Comparison of ENCODE assay signal across 24 mouse cellular contexts in genomic region chr6:126140416-126140815, GRCm38 (mm10). TPM values are rescaled to one million over a fixed set of nuclear protein-coding genes. Genes with fewer than 3 reads are reported as not detected.
DNase-seq lines count a peak whose midpoint lies in the region; ATAC-seq lines count a peak whose summit lies in the region.
"Had no signal": no experiment of that assay in that cellular context is flagged by ENCODE, and none has a peak within 500 bp of the region (broad histone marks: within the 10 kb centered on the region; RNA-seq: fewer than 3 reads in every experiment).

No protein-coding gene starts in this region.

- no peak overlapping the region for H3K4me2 ChIP-seq in kidney, embryonic 14.5 days (replicated peaks; ENCODE audit: low read depth, low read length)
- no peak overlapping the region for H3K4me2 ChIP-seq in heart, embryonic 12.5 days
- H3K4me2 ChIP-seq in heart, embryonic 16.5 days (ENCODE audit: low read depth, low read length), result no peak overlapping the region
- H3K4me2 ChIP-seq in hindbrain, embryonic 16.5 days (ENCODE audit: low read length), result no peak overlapping the region
- H3K4me2 ChIP-seq: embryonic facial prominence, embryonic 13.5 days; hindbrain, embryonic 12.5 days; midbrain, embryonic 15.5 days had no signal

- H3K4me1 ChIP-seq in kidney, embryonic 14.5 days (ENCODE audit: control insufficient read depth, insufficient read depth, low read length), result peaks cover 25% of the 10 kb centered on the region
- H3K4me1 ChIP-seq in heart, embryonic 12.5 days (replicated peaks), result peaks cover 45% of the 10 kb centered on the region
- peaks cover 39% of the 10 kb centered on the region for H3K4me1 ChIP-seq in heart, embryonic 16.5 days (ENCODE audit: control insufficient read depth, insufficient read depth, low read length)
- no peaks in the 10 kb centered on the region for H3K4me1 ChIP-seq in hindbrain, embryonic 16.5 days (ENCODE audit: control insufficient read depth, insufficient read depth, low read depth, low read length)
- H3K4me1 ChIP-seq: megakaryocyte, embryonic 14.5 days; midbrain, embryonic 15.5 days had no signal

- no peaks in the 10 kb centered on the region for H3K9me3 ChIP-seq in kidney, embryonic 14.5 days (ENCODE audit: control insufficient read depth, low read length)
- no peaks in the 10 kb centered on the region for H3K9me3 ChIP-seq in heart, embryonic 12.5 days (replicated peaks)
- H3K9me3 ChIP-seq in heart, embryonic 16.5 days (replicated peaks; ENCODE audit: control insufficient read depth, low read length), result no peaks in the 10 kb centered on the region
- no peaks in the 10 kb centered on the region for H3K9me3 ChIP-seq in hindbrain, embryonic 16.5 days (ENCODE audit: control insufficient read depth, low read length)
- H3K9me3 ChIP-seq: embryonic facial prominence, embryonic 13.5 days; hindbrain, embryonic 12.5 days; megakaryocyte, embryonic 14.5 days; midbrain, embryonic 15.5 days had no signal

- peak; percentile 34 for DNase-seq in kidney, adult 11 months
- DNase-seq in kidney, postnatal 36 days, result peak; percentile 55 to 62
- no peak for DNase-seq in right cerebral cortex, postnatal 10 days (ENCODE audit: low spot score in 2 of 2)
- DNase-seq: adrenal gland, adult 8-10 months; cerebellum, adult 9-11 months; gastrocnemius, postnatal 10 days; liver; lung, adult 18-20 months; lung, postnatal 14 days; retina, postnatal 1 day; right cerebral cortex, postnatal 4 days; thymus, postnatal 14 days had no signal

- no peak for ATAC-seq in kidney, embryonic 14.5 days (ENCODE audit: low FRiP score, low TSS enrichment)
- ATAC-seq in heart, embryonic 12.5 days (ENCODE audit: insufficient number of reproducible peaks, low FRiP score), result no peak
- no peak for ATAC-seq in heart, embryonic 16.5 days (replicated peaks; ENCODE audit: extremely low read depth, insufficient read depth, low FRiP score)
- no peak for ATAC-seq in hindbrain, embryonic 16.5 days
- ATAC-seq: forebrain, embryonic 14.5 days; inflammation-experienced regulatory T-cells, adult 6 months; midbrain, embryonic 15.5 days had no signal

- H3K27ac ChIP-seq in kidney, embryonic 14.5 days (ENCODE audit: low read depth, low read length), result no peak overlapping the region
- peak overlapping the region; percentile 19; the same call in 1 of the 2 replicates for H3K27ac ChIP-seq in heart, embryonic 12.5 days (ENCODE audit: poor library complexity, severe bottlenecking)
- H3K27ac ChIP-seq in heart, embryonic 16.5 days (ENCODE audit: low read length), result peak overlapping the region; percentile 51
- H3K27ac ChIP-seq in hindbrain, embryonic 16.5 days (ENCODE audit: low read depth, low read length), result no peak overlapping the region
- H3K27ac ChIP-seq: embryonic facial prominence, embryonic 13.5 days; hindbrain, embryonic 12.5 days; layer of hippocampus, adult 2 months; midbrain, embryonic 15.5 days had no signal

- 36% methylated on average over 2 of the region's 2 CpGs for WGBS in kidney, embryonic 14.5 days
- WGBS in heart, embryonic 12.5 days, result 20% methylated on average over 2 of the region's 2 CpGs
- WGBS in heart, embryonic 16.5 days, result 30% methylated on average over 2 of the region's 2 CpGs
- WGBS in hindbrain, embryonic 16.5 days, result 76% methylated on average over 2 of the region's 2 CpGs

- no peak overlapping the region for H3K9ac ChIP-seq in kidney, embryonic 14.5 days (ENCODE audit: low read depth, low read length)
- H3K9ac ChIP-seq in heart, embryonic 12.5 days, result no peak overlapping the region
- H3K9ac ChIP-seq in heart, embryonic 16.5 days (ENCODE audit: low read length), result no peak overlapping the region
- H3K9ac ChIP-seq in hindbrain, embryonic 16.5 days (ENCODE audit: low read depth, low read length), result no peak overlapping the region
- H3K9ac ChIP-seq: embryonic facial prominence, embryonic 13.5 days; hindbrain, embryonic 12.5 days; midbrain, embryonic 15.5 days had no signal

- H3K4me3 ChIP-seq in kidney, embryonic 14.5 days (ENCODE audit: low read length), result no peak overlapping the region
- H3K4me3 ChIP-seq in heart, embryonic 12.5 days, result no peak overlapping the region
- H3K4me3 ChIP-seq in heart, embryonic 16.5 days (ENCODE audit: low read length), result no peak overlapping the region
- no peak overlapping the region for H3K4me3 ChIP-seq in hindbrain, embryonic 16.5 days (ENCODE audit: low read length)
- H3K4me3 ChIP-seq: embryonic facial prominence, embryonic 13.5 days; hindbrain, embryonic 12.5 days; layer of hippocampus, adult 2 months; megakaryocyte, embryonic 14.5 days; midbrain, embryonic 15.5 days had no signal

- H3K36me3 ChIP-seq in kidney, embryonic 14.5 days (ENCODE audit: control insufficient read depth, insufficient read depth, low read length), result peaks cover 3% of the 10 kb centered on the region; the same call in 1 of the 2 replicates
- H3K36me3 ChIP-seq in heart, embryonic 12.5 days, result no peaks in the 10 kb centered on the region
- no peaks in the 10 kb centered on the region for H3K36me3 ChIP-seq in heart, embryonic 16.5 days (ENCODE audit: control insufficient read depth, insufficient read depth)
- H3K36me3 ChIP-seq in hindbrain, embryonic 16.5 days (ENCODE audit: control insufficient read depth, insufficient read depth, low read length), result no peaks in the 10 kb centered on the region
- H3K36me3 ChIP-seq: hindbrain, embryonic 12.5 days; midbrain, embryonic 15.5 days had no signal

- no peaks in the 10 kb centered on the region for H3K27me3 ChIP-seq in kidney, embryonic 14.5 days (ENCODE audit: control insufficient read depth, insufficient read depth, low read length)
- H3K27me3 ChIP-seq in heart, embryonic 12.5 days (replicated peaks), result no peaks in the 10 kb centered on the region
- no peaks in the 10 kb centered on the region for H3K27me3 ChIP-seq in heart, embryonic 16.5 days (ENCODE audit: control insufficient read depth, insufficient read depth, low read length)
- H3K27me3 ChIP-seq in hindbrain, embryonic 16.5 days (replicated peaks; ENCODE audit: control insufficient read depth, insufficient read depth, low read length), result no peaks in the 10 kb centered on the region
- H3K27me3 ChIP-seq: embryonic facial prominence, embryonic 13.5 days; hindbrain, embryonic 12.5 days; midbrain, embryonic 15.5 days had no signal

RNA-seq across cellular contexts. Expression of gene Ntf3, which starts 26.3 kb away (rescaled TPM):
- 20.7 TPM in 2 replicates for polyA plus RNA-seq in kidney, embryonic 14.5 days (2014; fragmentation: Nextera tagmentation; extraction: Ambion mirVana)
- polyA plus RNA-seq in heart, embryonic 12.5 days (2016; fragmentation: Nextera tagmentation; extraction: Ambion mirVana), result 8.2 and 8.9 TPM in 2 replicates
- 6.6 and 8.3 TPM in 2 replicates for polyA plus RNA-seq in heart, embryonic 16.5 days (2015; fragmentation: Nextera tagmentation; extraction: Ambion mirVana)
- polyA plus RNA-seq in hindbrain, embryonic 16.5 days (2015; fragmentation: Nextera tagmentation; extraction: Ambion mirVana), result 5.2 and 5.5 TPM in 2 replicates
- polyA plus RNA-seq: C2C12; inflammation-experienced regulatory T-cells, adult 6 months had no signal

Comparison
In these comparisons a context has a peak if more than half of its experiments do, and no peak if none do; other contexts are left out.
1. DNase-seq: peak in kidney, adult 11 months (single experiment) and kidney, postnatal 36 days (2 of 2); none in right cerebral cortex, postnatal 10 days (0 of 2).
2. H3K27ac ChIP-seq: peak in heart, embryonic 12.5 days (single experiment) and heart, embryonic 16.5 days (single experiment); none in kidney, embryonic 14.5 days (single experiment) and hindbrain, embryonic 16.5 days (single experiment).